Mouse (Mus musculus): ENCODE results near the gene Iqcf3.

DNA sequence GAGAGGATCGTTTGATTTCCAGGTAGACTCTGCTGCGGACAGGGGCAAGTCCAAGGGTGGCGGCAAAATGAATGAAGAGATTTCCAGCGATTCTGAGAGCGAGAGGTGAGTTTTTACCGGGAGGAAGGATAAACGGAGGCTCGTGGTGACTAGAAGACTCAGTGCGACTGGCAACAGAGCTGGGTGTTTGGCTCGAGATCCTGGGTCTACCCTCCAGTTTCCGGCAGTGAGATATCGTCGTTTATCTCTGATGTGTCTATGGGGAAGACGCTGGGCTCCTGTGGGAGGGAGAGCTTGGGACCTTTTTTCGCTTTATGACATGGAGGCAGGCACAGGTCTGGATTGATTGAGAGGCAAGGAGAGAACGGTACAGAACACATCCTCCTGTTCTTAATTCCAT is 83.8 kb downstream of the Iqcf3 start:
- no peak for TF ChIP-seq CTCF (IDR thresholded peaks at IDR 0.05; ENCODE audit: low read depth)
- TF ChIP-seq EP300 (IDR thresholded peaks at IDR 0.05; ENCODE audit: low read depth) = no peak

All from liver, postnatal 0 days (tissue).